Mouse (Mus musculus) NIH3T3 (cell line): Measurements from ENCODE around the gene Scarb1.

ENCODE experiments used
- DNase-seq: peaks from one replicate; pipeline ENCODE4 v3.0.0-alpha.2; 2012; ENCODE audit warnings: low read depth

Scarb1 gene

DNA sequence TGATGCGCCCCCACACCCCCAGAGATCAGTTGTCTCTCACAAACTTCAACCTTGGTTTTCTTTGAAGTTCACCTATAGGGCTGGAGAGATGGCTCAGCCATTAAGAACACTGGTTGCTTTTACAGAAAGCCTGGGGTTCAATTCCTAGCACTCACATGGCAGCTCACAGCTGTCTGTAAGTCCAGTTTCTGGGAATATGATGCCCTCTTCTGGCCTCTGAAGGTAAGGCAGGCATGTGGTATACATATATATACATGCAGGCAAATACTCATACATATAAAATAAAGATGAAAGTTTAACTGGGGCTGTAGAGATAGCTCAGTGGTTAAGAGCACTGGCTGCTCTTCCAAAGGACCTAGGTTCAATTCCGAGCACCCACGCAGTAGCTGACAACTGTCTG lies 105.5 kb downstream of the Scarb1 start:
- DNase-seq = peak; percentile 35

GRCm38 (mm10) chr5:125234399-125234798 lies 106.5 kb downstream of the Scarb1 start:
- DNase-seq = no peak

GRCm38 (mm10) chr5:125233478-125233877 lies 107.4 kb downstream of the Scarb1 start:
- DNase-seq = no peak

DNA sequence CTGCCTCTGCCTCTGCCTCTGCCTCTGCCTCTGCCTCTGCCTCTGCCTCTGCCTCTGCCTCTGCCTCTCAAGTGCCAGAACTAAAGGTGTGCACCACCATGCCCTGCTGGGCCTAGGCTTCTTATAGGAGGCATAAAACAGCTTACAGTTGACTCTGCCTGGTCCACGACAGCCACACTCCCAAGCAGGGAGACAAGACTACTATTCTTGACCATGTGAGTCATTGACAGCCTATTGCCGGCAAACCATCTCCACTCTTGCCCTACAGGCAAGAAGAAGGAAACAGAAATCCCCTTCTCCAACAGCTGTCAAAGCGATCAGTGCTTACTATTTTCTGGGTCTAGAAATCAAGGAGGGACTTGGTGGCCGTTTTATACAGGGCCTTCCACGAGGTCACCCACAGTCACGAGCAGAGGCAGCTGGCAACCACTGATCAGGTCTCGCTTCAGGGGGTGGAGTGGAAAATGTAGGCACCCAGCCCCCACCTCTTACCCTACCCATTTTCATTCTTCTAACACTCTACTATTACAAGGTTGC lies 108.4 kb downstream of the Scarb1 start:
- DNase-seq = no peak

GRCm38 (mm10) chr5:125230463-125230862 lies 110.4 kb downstream of the Scarb1 start:
- DNase-seq = no peak

DNA sequence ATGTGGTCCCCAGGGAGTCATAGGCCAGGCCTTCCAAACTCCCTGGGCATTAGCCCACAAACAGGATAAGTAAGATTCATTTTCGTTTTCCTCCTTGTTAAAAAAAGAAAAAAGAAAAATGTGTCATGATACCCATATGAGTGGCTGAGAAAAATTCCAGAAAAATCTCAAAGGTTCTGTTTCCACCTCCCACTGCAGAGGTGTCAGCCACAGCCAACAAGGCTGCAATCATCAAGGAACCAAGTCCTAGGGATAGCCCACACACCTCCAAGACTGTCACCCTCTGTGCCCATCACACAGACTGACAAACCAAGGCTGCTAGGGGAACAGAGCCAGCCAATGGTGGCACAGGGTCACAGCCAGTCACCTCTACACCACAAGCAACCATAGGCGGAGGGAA lies 111.8 kb downstream of the Scarb1 start:
- DNase-seq = no peak

DNA sequence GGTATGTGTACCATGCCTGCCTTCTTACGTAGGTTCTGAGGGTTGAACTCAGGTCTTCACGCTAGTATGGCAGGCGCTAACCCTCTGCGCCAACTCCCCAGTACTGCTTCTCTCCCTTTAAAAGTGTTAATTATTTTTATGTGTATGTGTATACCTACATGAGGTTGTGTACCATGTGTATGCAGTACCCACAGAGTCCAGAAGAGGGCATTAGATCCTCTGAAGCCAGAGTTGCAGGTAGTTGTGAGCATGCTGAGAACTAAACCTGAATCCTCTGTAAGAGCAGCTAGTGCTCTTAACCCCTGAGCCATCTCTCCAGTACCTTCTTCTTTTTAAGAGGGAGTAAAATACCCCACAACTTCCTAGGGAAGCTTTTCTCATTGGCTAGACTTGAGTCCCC lies 113.2 kb downstream of the Scarb1 start:
- DNase-seq = no peak
